Mouse (Mus musculus) spleen, postnatal 14 days (tissue): Measurements from ENCODE around the gene Wnt2.

Experiments used
- DNase-seq, 2 experiments: peaks; one replicate each; pipeline ENCODE4 v3.0.0; 2021 to 2022; ENCODE audit warnings: low spot score in 2 of 2

The Wnt2 gene

DNA sequence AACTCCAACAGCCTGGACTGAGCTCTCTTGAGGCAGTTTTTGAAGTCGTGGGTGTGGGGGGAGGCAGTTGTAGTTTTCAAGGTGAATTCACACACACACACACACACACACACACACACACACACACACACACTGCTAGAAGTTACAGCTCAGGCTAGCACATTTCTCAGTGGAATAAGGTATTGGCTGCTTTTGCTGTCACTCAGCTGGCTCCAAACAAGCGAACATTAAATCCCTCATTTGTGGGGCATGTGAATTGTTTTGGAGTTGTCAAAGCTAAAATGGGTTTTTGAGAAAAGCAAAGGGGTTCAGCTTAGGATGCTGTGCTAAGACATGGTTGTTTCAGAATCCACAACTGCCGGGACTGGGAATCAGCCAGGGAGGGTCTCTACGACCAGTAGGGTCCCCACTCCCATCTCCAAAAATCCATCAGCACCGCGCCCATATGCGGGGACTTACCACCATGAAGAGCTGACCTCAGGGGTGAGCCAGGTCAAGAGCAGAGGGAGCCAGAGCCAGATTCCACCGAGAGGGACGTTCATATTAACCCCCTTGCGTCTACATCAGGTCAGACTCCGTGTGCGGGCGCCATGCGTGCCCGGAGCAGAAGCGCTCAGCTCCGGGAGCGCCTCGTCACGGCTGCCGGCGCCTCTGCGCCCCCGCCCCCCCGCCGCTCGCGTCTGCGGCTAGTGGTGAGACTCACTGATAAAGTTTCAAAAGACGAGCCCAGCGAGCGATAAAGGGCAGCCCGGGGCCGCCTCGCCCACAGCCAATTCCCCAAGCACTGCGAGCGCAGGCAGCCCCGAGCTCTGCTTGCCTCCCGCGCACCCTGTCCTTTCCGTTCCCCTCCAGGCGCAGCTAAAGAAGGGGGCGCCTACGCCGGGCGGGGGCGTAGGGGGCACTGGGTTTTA is at the start of gene Wnt2:
Gene Wnt2 (minus strand): TSS at position 840 of the 911 bp plus-strand sequence.
- no peak for DNase-seq

DNA sequence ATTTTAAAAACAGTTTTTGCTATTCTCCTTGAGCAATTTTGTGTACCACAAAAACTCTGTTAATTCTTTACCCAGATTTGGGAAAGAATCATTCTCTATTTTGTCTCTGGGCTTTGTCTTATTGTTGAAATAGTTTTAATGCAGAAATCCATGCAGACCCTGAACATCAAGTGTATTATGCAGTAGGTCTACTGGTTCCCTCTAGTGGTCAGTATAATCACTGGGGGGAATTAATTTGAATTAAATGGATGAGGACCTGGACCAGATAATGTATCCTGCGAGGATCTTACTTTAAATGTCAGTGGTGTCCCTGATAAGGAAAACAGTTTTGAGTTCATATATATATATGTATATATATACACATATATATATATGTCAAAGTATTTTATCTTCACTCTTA is 48.2 kb upstream of the Wnt2 start:
- no peak for DNase-seq

GRCm38 (mm10) chr6:18076986-18077385 is 46.6 kb upstream of the Wnt2 start:
- no peak for DNase-seq

GRCm38 (mm10) chr6:18076577-18076976 is 46.2 kb upstream of the Wnt2 start:
- no peak for DNase-seq

- no peak for DNase-seq
Observed at GRCm38 (mm10) chr6:18057899-18058298, 27.5 kb upstream of the Wnt2 start.

DNA sequence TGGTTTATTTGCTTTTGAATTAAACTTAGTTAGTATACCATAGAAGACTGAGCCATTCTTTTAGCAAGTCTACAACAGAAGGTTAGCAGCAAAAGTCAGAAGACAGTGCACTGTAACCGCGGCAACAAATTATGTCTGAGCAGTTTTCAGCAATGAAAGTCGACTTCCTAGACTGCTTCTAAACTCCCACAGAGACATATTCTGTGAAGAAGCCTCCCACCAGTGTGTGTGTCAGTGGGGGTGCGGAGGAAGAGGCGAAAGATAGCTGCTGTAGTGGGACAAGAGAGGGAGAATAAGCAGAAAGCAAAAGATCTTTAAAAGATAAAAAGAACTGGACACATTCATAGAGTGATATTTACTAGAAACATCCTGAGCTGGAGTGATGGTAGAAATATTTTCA is 21.3 kb upstream of the Wnt2 start:
- DNase-seq: no peak

- DNase-seq: no peak
Observed at GRCm38 (mm10) chr6:18044299-18044698, 13.9 kb upstream of the Wnt2 start.

- no peak for DNase-seq
Observed at GRCm38 (mm10) chr6:18043172-18043571, 12.8 kb upstream of the Wnt2 start.

GRCm38 (mm10) chr6:18032271-18032670 is 1.9 kb upstream of the Wnt2 start:
- no peak for DNase-seq

DNA sequence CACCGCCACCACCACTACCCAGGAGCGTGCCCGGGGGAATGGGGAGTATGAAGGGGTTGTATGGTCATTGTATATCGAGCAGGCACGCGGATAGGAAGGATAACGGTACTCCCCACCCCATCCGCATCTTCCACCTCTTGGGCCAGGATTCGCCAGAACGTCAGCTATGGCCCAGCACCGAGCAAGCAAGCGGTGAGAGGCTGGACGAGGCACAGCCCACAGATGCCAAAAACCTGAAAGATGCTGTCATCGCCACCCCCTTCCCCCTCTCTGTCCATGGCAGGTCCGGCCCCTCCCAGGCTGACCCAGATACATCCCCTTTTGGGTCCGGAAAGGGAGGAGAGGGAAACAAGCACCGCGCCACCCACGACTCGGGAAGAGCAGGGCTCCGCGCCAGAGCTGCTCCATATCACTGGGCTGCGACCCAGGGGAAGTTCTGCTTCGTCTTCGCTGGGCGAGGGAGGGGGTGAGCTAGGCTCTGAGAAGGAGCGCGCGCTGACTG is 1.2 kb upstream of the Wnt2 start:
- no peak for DNase-seq

DNA sequence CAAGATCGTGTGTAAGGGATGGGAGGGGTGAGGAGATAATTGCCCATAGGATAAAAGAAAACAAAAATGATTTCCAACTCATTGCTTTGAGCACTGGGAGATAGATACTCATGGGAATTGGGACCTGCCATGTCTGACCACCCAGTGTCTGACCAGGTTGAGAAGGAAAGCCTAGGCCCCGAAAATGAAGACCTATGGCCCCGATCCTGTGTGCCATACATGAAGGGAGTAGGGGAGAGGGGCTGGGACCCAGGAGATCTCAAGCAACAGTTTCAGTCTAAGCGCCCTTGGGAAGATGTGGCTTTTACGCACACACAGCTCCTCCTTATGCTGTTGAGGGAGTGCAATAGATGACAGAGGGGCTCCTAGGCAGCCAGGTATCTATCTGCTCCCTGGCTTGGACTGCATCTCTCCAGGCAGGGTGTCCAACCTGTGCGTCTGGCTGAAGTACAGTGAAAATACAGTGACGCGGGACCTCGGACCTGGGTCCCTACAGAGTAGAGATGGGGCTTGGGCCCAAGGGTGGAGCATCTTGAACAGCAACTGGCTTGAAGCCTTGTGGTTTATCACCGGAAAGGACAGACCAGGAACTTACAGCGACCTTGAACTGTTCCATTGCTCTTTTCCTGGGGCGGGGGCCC is 603 bp upstream of the Wnt2 start:
- no peak for DNase-seq

- no peak for DNase-seq
Observed at GRCm38 (mm10) chr6:18024133-18024794, 6.1 kb downstream of the Wnt2 start.

DNA sequence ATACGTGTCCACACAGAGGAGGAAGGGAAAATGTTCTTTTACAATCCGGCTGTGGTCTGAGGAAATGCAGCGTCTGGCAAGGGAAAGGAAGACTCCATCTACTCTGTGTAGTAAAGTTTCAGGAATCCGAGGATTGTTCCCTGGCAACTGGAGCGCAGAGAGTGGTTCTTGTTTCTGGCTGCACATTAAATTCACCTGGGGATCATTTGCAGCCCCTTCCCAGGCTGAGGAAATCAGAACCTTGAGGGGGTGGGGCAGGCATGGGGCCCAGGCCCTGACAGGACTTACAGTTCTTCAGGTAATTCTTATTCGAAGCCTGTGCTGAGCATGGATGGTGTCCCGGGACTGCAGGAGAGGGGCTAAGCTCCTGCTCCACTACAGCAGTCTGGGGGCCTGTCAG is 17.0 kb downstream of the Wnt2 start:
- no peak for DNase-seq

DNA sequence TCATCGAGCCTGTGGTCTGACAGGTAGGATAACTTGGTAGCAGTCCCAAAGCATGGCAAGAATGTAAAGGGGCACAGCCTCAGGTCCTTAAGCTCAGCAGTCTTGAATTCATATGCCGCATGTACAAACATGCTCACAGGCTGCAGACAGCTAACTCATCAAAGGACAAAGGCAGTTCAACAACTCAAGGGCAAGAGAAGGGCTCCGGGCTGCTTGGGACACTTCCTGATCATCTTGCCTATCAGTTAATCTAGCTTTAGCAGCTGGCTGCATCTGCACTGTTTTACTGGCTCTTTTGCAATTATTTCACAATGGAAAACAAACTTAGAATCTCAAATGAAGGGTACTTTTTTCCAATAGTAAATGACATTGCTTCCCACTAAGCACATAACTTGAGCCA is 23.0 kb downstream of the Wnt2 start:
- no peak for DNase-seq

GRCm38 (mm10) chr6:18002065-18002464 is 28.3 kb downstream of the Wnt2 start:
- DNase-seq: no peak

- DNase-seq: no peak
Observed at GRCm38 (mm10) chr6:17998497-17998896, 31.9 kb downstream of the Wnt2 start.

DNA sequence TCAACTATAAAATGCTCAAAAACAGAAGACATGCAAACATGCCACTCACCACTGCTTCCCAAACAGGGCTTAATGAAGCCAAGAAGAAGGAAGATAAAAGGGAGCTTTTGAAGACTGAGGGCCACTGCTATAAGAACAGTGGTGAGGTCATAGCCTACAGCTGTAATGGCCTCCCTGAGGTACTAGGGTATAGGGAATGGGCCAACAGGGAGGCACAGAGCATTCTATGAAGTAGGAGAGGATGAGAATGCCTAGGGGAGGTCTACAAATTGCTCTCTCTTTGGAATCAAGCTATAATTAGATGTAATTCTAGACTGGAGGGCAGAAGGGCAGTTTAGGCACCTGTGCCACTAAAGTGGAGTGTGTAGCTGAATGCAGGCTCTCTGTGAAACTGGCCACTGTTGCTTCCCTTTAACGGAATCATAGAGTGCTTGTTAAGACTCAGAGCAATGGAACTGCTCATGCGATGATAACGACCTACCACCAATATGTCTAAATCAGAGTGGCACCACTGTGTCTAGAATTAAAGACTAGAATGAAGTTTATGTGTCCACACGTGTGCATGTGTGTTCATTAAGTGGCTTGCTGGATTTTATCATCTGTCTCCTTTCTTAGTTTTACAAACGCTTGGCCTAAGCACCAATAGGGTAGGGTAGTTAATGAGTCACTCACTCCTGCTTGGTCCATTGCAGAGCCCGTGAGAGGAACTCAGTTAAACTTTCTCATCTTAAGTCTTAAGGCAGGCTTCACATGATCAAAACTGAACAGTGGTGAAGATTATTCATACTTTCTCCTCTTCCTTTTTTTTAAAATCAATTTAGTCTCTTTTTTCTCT is 35.2 kb downstream of the Wnt2 start:
- no peak for DNase-seq

- DNase-seq: no peak
Observed at GRCm38 (mm10) chr6:17991625-17992024, 38.8 kb downstream of the Wnt2 start.

- DNase-seq: no peak
Observed at GRCm38 (mm10) chr6:17990173-17991028, 40.0 kb downstream of the Wnt2 start.

DNA sequence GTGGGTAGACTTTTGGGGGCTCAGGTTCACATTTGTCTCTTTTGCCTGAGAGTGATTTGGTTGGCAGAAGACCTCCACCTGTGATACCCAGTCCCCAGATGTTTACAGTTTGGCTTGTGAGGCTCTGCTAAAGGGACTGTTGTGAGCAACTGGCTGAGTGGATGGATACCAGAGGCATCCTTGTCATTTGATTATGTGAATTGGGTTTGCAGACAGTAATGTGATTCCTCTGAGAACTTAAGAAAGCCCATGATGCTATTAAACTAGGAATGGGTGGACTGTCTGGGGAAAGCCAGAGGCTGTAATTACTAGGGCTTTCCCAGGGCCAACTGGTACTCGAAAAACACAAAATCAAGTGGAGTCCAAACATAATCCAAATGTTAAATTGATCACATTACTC is 51.0 kb downstream of the Wnt2 start:
- no peak for DNase-seq

DNA sequence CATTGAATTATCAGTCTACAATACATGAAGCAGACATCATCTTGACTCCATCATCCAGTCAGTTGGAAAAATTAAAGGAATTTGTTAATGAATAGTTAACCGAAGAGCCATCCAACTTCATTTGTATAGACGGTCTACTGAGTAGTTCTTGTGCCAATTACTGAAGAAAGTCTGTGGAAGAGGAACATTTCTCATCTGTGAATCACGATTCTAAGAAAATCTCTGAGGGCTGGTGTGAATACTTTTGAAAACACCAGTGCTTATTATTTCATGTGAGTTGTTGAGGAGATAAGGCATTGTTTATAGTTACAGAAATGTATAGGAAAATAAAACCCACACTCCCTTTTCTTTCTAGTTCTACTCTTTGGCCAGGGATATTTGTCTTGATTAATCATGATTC is 51.5 kb downstream of the Wnt2 start:
- DNase-seq: no peak
